Mouse (Mus musculus): Measurements from ENCODE around the gene Asap2.
A peak's percentile ranks its signal among the peaks of the same experiment; 100 is the strongest.

Gene Asap2

GRCm38 (mm10) chr12:21318143-21318895 lies 328.1 kb downstream of the Asap2 start:
- peak; percentile 83 for DNase-seq

Data from kidney, postnatal 10 days (tissue).